In the genomic region with DNA sequence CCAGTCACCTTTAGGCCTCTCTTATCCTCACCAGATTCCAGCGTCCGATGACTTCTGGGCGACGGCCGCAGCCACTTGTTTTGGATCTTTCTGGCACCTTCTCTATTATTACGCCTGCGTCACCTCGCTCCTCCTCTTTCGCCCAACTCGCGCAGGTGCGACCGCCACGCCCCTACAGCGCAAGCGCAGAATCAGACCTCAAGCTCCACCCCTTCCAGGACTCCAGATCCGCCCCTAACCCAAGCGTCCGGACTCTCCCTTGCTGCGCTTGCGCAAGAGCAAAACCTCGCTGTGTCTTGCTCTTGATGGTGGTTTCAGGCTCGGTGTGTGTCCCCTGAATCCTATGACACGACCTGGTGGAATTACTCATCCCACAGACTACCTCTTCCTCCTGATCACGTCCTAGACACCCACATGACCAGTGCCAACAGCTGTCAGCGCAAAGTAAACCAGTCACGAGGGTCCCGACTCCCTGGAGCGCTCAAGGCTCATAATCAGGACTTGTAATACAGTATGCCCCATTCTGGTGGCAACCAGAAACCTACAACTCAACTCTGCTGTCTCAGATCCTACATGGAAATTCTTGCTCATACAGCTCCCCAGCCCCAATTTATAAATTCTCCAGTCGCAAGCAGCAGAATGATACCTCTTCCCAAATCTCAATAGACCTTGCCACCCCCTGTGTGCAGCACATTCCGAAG, we compare ENCODE assay signal across 8 mouse cellular contexts. TPM values are rescaled to one million over a fixed set of nuclear protein-coding genes. Genes with fewer than 3 reads are reported as not detected.
DNase-seq lines count a peak whose midpoint lies in the region; ATAC-seq and TF ChIP-seq lines count a peak whose summit lies in the region.

No protein-coding gene starts in this region.

- peak overlapping the region; percentile 80 for H3K4me3 ChIP-seq in hindbrain, embryonic 10.5 days
- H3K4me3 ChIP-seq in lung, postnatal 0 days (ENCODE audit: low read depth, low read length): peak overlapping the region; percentile 67

- no peaks in the 10 kb centered on the region for H3K9me3 ChIP-seq in hindbrain, embryonic 10.5 days
- H3K9me3 ChIP-seq in lung, postnatal 0 days (ENCODE audit: low read length): no peaks in the 10 kb centered on the region

- H3K4me2 ChIP-seq in lung, postnatal 0 days (replicated peaks; ENCODE audit: low read depth, low read length): peak overlapping the region; percentile 85

- 3% methylated on average over 31 of the region's 31 CpGs for WGBS in hindbrain, embryonic 10.5 days
- 2% methylated on average over 31 of the region's 31 CpGs for WGBS in lung, postnatal 0 days

- H3K27ac ChIP-seq in hindbrain, embryonic 10.5 days: peak overlapping the region; percentile 97
- H3K27ac ChIP-seq in lung, postnatal 0 days (ENCODE audit: low read length): peak overlapping the region; percentile 86

- DNase-seq in MEL-GATA-1-ER (ENCODE audit: extremely low read depth, low read depth): peak; percentile 84
- DNase-seq in cerebellum, adult 8-10 months: peak; percentile 96
- DNase-seq in forelimb bud, embryonic 11.5 days (ENCODE audit: low read depth, low spot score): peak; percentile 96
- DNase-seq in hindbrain, embryonic 10.5 days (ENCODE audit: low spot score): peak; percentile 94
- peak; percentile 96 for DNase-seq in layer of hippocampus, adult 9-11 months
- DNase-seq in lung, postnatal 0 days (ENCODE audit: low spot score): peak; percentile 98
- peak; percentile 84 for DNase-seq in ovary, postnatal 14 days (ENCODE audit: low spot score)
- peak; percentile 98 for DNase-seq in thymus, postnatal 14 days

- H3K27me3 ChIP-seq in hindbrain, embryonic 10.5 days (ENCODE audit: insufficient read depth, poor library complexity, severe bottlenecking): peaks cover 5% of the 10 kb centered on the region; the same call in 1 of the 2 replicates
- H3K27me3 ChIP-seq in lung, postnatal 0 days (replicated peaks; ENCODE audit: insufficient read depth, low read length): no peaks in the 10 kb centered on the region

- H3K36me3 ChIP-seq in hindbrain, embryonic 10.5 days: peaks cover 29% of the 10 kb centered on the region
- H3K36me3 ChIP-seq in lung, postnatal 0 days (ENCODE audit: insufficient read depth, low read length): peaks cover 5% of the 10 kb centered on the region; the same call in 1 of the 2 replicates

- no peak for TF ChIP-seq EP300 in lung, postnatal 0 days (IDR thresholded peaks at IDR 0.05)

- peak overlapping the region; percentile 68 for H3K9ac ChIP-seq in lung, postnatal 0 days (replicated peaks; ENCODE audit: low read depth)

- peak; percentile 77 for ATAC-seq in lung, postnatal 0 days

- H3K4me1 ChIP-seq in hindbrain, embryonic 10.5 days (replicated peaks): peaks cover 50% of the 10 kb centered on the region
- H3K4me1 ChIP-seq in lung, postnatal 0 days (ENCODE audit: insufficient read depth, low read depth, low read length): peaks cover 10% of the 10 kb centered on the region

- TF ChIP-seq CTCF in lung, postnatal 0 days (IDR thresholded peaks at IDR 0.05): no peak

RNA-seq across cellular contexts. Expression of a gene that starts 0.5 kb away (rescaled TPM):
- 10.2 and 11.2 TPM in 2 replicates for polyA plus RNA-seq in hindbrain, embryonic 10.5 days (2016; fragmentation: Nextera tagmentation; extraction: Ambion mirVana)
- polyA plus RNA-seq in lung, postnatal 0 days (2015; fragmentation: Nextera tagmentation; extraction: Ambion mirVana): 15.9 and 18.2 TPM in 2 replicates

RNA-seq across cellular contexts. Expression of a gene that starts 1.3 kb away (rescaled TPM):
- 2.5 and 3.0 TPM in 2 replicates for polyA plus RNA-seq in hindbrain, embryonic 10.5 days (2016; fragmentation: Nextera tagmentation; extraction: Ambion mirVana)
- polyA plus RNA-seq in lung, postnatal 0 days (2015; fragmentation: Nextera tagmentation; extraction: Ambion mirVana): 1.6 and 2.2 TPM in 2 replicates

RNA-seq across cellular contexts. Expression of a gene that starts 17.7 kb away (rescaled TPM):
- 11.6 and 12.5 TPM in 2 replicates for polyA plus RNA-seq in hindbrain, embryonic 10.5 days (2016; fragmentation: Nextera tagmentation; extraction: Ambion mirVana)
- 6.7 and 6.8 TPM in 2 replicates for polyA plus RNA-seq in lung, postnatal 0 days (2015; fragmentation: Nextera tagmentation; extraction: Ambion mirVana)

RNA-seq across cellular contexts. Expression of a gene that starts 30.7 kb away (rescaled TPM):
- 8.0 and 8.6 TPM in 2 replicates for polyA plus RNA-seq in hindbrain, embryonic 10.5 days (2016; fragmentation: Nextera tagmentation; extraction: Ambion mirVana)
- polyA plus RNA-seq in lung, postnatal 0 days (2015; fragmentation: Nextera tagmentation; extraction: Ambion mirVana): 8.7 and 10.3 TPM in 2 replicates

RNA-seq across cellular contexts. Expression of a gene that starts 40.4 kb away (rescaled TPM):
- polyA plus RNA-seq in hindbrain, embryonic 10.5 days (2016; fragmentation: Nextera tagmentation; extraction: Ambion mirVana): 19.3 and 41.0 TPM in 2 replicates
- polyA plus RNA-seq in lung, postnatal 0 days (2015; fragmentation: Nextera tagmentation; extraction: Ambion mirVana): 0.98 and 1.4 TPM in 2 replicates

Comparison
In these comparisons a context has a peak if more than half of its experiments do, and no peak if none do; other contexts are left out.
1. Peak in every context shown above with its lines: DNase-seq, ATAC-seq, H3K4me3 ChIP-seq and H3K27ac ChIP-seq.